Mouse (Mus musculus) liver, embryonic 14.5 days (tissue): Measurements from ENCODE around the gene Des. TPM values are rescaled to one million over a fixed set of nuclear protein-coding genes. Genes with fewer than 3 reads are reported as not detected.

Experiments
- ATAC-seq: fragments of 200-750 bp; cut with Nextera tagmentation; 2 replicates; pipeline ENCODE4 v1.8.0; 2017; ENCODE audit warnings: moderate number of reproducible peaks, mild to moderate bottlenecking, moderate library complexity; ENCODE audit not compliant: insufficient read depth
- DNase-seq, 3 experiments: peaks; one replicate each; pipeline ENCODE4 v3.0.0-alpha.2; 2012 to 2013; ENCODE audit warnings: low read depth in 3 of 3, low spot score in 3 of 3
- H3K27ac ChIP-seq: fragments of 300-500 bp; sonication (generic); 2 replicates; pipeline ENCODE4 v1.5.1; 2014; ENCODE audit warnings: moderate library complexity, mild to moderate bottlenecking, control low read depth, inconsistent platforms
- H3K27me3 ChIP-seq: fragments of 300-500 bp; sonication (generic); 2 replicates; pipeline ENCODE4 v1.6.1; 2014; ENCODE audit warnings: mild to moderate bottlenecking, low read length, moderate library complexity; ENCODE audit not compliant: control insufficient read depth, insufficient read depth
- H3K36me3 ChIP-seq: fragments of 300-500 bp; sonication (generic); replicated peaks from 2 replicates; pipeline ENCODE4 v1.6.1; 2014; ENCODE audit warnings: low read depth; ENCODE audit not compliant: control insufficient read depth, insufficient read depth
- H3K4me1 ChIP-seq, 2 experiments: fragments of 200-500 bp in 1 of 2; fragments of 300-500 bp in 1 of 2; sonication (generic) in 1 of 2; replicated peaks; 2 replicates each; pipeline ENCODE4 v1.6.1; 2012 to 2014; ENCODE audit warnings: antibody characterized with exemption in 1 of 2, inconsistent platforms in 1 of 2, low read length in 1 of 2; ENCODE audit not compliant: control insufficient read depth in 2 of 2, insufficient read depth in 2 of 2
- H3K4me2 ChIP-seq: fragments of 300-500 bp; sonication (generic); 2 replicates; pipeline ENCODE4 v1.6.1; 2014; ENCODE audit warnings: low read depth, mild to moderate bottlenecking, control low read depth, moderate library complexity
- H3K4me3 ChIP-seq, 2 experiments: fragments of 200-500 bp in 1 of 2; fragments of 300-500 bp in 1 of 2; sonication (generic) in 1 of 2; 2 replicates each; pipeline ENCODE4 v1.5.1; 2012 to 2014; ENCODE audit warnings: low read depth in 2 of 2, low read length in 2 of 2, mild to moderate bottlenecking in 2 of 2, control low read depth in 1 of 2, inconsistent platforms in 1 of 2, moderate library complexity in 1 of 2; ENCODE audit not compliant: insufficient read depth in 1 of 2
- H3K9ac ChIP-seq: fragments of 300-500 bp; sonication (generic); replicated peaks from 2 replicates; pipeline ENCODE4 v1.6.1; 2014; ENCODE audit warnings: mild to moderate bottlenecking, control low read depth, moderate library complexity
- H3K9me3 ChIP-seq: fragments of 300-500 bp; sonication (generic); 2 replicates; pipeline ENCODE4 v1.6.1; 2016; ENCODE audit warnings: low read length, mixed read lengths; ENCODE audit not compliant: control insufficient read depth
- CTCF ChIP-seq: IDR thresholded peaks from 2 replicates; pipeline ENCODE4 v1.5.1; 2016; ENCODE audit warnings: antibody characterized with exemption, low read depth, control low read depth
- EP300 ChIP-seq: IDR thresholded peaks from 2 replicates; pipeline ENCODE4 v1.6.1; 2016; ENCODE audit warnings: antibody characterized with exemption, low read depth
- whole genome bisulfite sequencing: fragments of 180-500 bp; shearing (Covaris S2); extraction: QIAGEN DNeasy Blood & Tissue Kit; methylation state at CpG from one replicate; pipeline ENCODE4 v1.1.7; 2014; ENCODE audit not compliant: insufficient replicate concordance; 5-methylcytosine and 5-hydroxymethylcytosine counted together
- polyA plus RNA-seq, 2 experiments: library from polyadenylated mRNA; depleted of rRNA in 1 of 2; stranded (reverse) in 1 of 2; unstranded in 1 of 2; fragments of >200 nt; fragmentation: Nextera tagmentation in 1 of 2; extraction: Ambion mirVana in 1 of 2; gene quantifications; 2 replicates each; pipeline versions ENCODE4 v1.2.1 to v1.2.3; 2012 to 2014

Gene Des
- polyA plus RNA-seq, 2 experiments: 1.1 to 1.4 TPM

GRCm38 (mm10) chr1:75345036-75345935, 14.8 kb upstream of the Des start:
- H3K9me3 ChIP-seq: no peaks in the 10 kb centered on the region
- no peaks in the 10 kb centered on the region for H3K36me3 ChIP-seq
- no peak overlapping the region for H3K9ac ChIP-seq
- WGBS: 40% methylated on average over 20 of the region's 20 CpGs
- no peak overlapping the region for H3K4me3 ChIP-seq
- no peaks in the 10 kb centered on the region; the same call in 1 of the 2 replicates for H3K27me3 ChIP-seq
- no peaks in the 10 kb centered on the region; a peak in 1 of 4 replicates for H3K4me1 ChIP-seq
- DNase-seq (no peak), ATAC-seq (no peak)
- no peak overlapping the region for H3K27ac ChIP-seq
- TF ChIP-seq CTCF: no peak
- no peak for TF ChIP-seq EP300
- no peak overlapping the region for H3K4me2 ChIP-seq

- no peaks in the 10 kb centered on the region for H3K36me3 ChIP-seq
- no peak overlapping the region for H3K4me2 ChIP-seq
- no peaks in the 10 kb centered on the region; a peak in 1 of 4 replicates for H3K4me1 ChIP-seq
- DNase-seq (no peak), ATAC-seq (no peak)
- H3K27ac ChIP-seq: no peak overlapping the region
- 47% methylated on average over 5 of the region's 5 CpGs for WGBS
- no peak for TF ChIP-seq CTCF
- no peak for TF ChIP-seq EP300
- no peaks in the 10 kb centered on the region; the same call in 1 of the 2 replicates for H3K27me3 ChIP-seq
- H3K4me3 ChIP-seq: no peak overlapping the region
- no peak overlapping the region for H3K9ac ChIP-seq
- no peaks in the 10 kb centered on the region for H3K9me3 ChIP-seq
Measured at GRCm38 (mm10) chr1:75347279-75347678, 12.8 kb upstream of the Des start.

- ATAC-seq: no peak
Measured at GRCm38 (mm10) chr1:75349275-75349674, 10.9 kb upstream of the Des start.

GRCm38 (mm10) chr1:75357261-75357660, 2.9 kb upstream of the Des start:
- no peaks in the 10 kb centered on the region for H3K36me3 ChIP-seq
- H3K27ac ChIP-seq: no peak overlapping the region
- H3K4me2 ChIP-seq: no peak overlapping the region
- H3K9ac ChIP-seq: no peak overlapping the region
- H3K4me1 ChIP-seq: no peaks in the 10 kb centered on the region
- no peak for ATAC-seq
- peaks cover 22% of the 10 kb centered on the region for H3K27me3 ChIP-seq
- TF ChIP-seq EP300 (no peak), CTCF (no peak)
- no peaks in the 10 kb centered on the region for H3K9me3 ChIP-seq
- no peak overlapping the region for H3K4me3 ChIP-seq
- WGBS: 54% methylated on average over 7 of the region's 7 CpGs
- DNase-seq: no peak

More at GRCm38 (mm10) chr1:75349275-75349674, 10.9 kb upstream of the Des start:
- no peak for DNase-seq
- TF ChIP-seq CTCF: no peak
- TF ChIP-seq EP300: no peak
- H3K4me3 ChIP-seq: no peak overlapping the region
- H3K27ac ChIP-seq: no peak overlapping the region
- H3K36me3 ChIP-seq: no peaks in the 10 kb centered on the region
- no peak overlapping the region for H3K4me2 ChIP-seq
- H3K9ac ChIP-seq: no peak overlapping the region
- no peaks in the 10 kb centered on the region; a peak in 1 of 4 replicates for H3K4me1 ChIP-seq
- no peaks in the 10 kb centered on the region; the same call in 1 of the 2 replicates for H3K27me3 ChIP-seq
- 39% methylated on average over 5 of the region's 5 CpGs for WGBS
- H3K9me3 ChIP-seq: no peaks in the 10 kb centered on the region

- Histone ChIP-seq H3K27me3 (peaks cover 22% of the 10 kb centered on the region), H3K9me3 (no peaks in the 10 kb centered on the region), H3K27ac (no peak overlapping the region), H3K9ac (no peak overlapping the region), H3K4me3 (no peak overlapping the region), H3K36me3 (no peaks in the 10 kb centered on the region), H3K4me2 (no peak overlapping the region), H3K4me1 (no peaks in the 10 kb centered on the region)
- no peak for TF ChIP-seq EP300
- TF ChIP-seq CTCF: no peak
- DNase-seq (no peak), ATAC-seq (no peak)
- WGBS: 73% methylated on average over 4 of the region's 4 CpGs
Measured at GRCm38 (mm10) chr1:75358009-75358408, 2.1 kb upstream of the Des start.
